Mouse (Mus musculus) inflammation-experienced regulatory T-cells, adult 16 weeks (primary cell): ENCODE results near the gene Vmn1r68. TPM values are rescaled to one million over a fixed set of nuclear protein-coding genes. Genes with fewer than 3 reads are reported as not detected.

ENCODE experiments used
- polyA plus RNA-seq: library from polyadenylated mRNA; unstranded; fragments of 100-300 nt; shearing (Covaris generic); gene quantifications from one replicate; pipeline ENCODE4 v1.2.1, GENCODE M21; 2017

The Vmn1r68 gene
- 0.05 TPM for polyA plus RNA-seq

GRCm38 (mm10) chr7:10558385-10558784 lies at the start of gene Vmn1r68:
Vmn1r68 (minus strand) TSS chr7:10558485.

GRCm38 (mm10) chr7:10494786-10495521 lies 63.3 kb downstream of the Vmn1r68 start, which contains the start of gene Zik1:
Zik1 (minus strand) TSS chr7:10495394.

Other genes with a start within 250 kb of the Vmn1r68 start
- not detected for gene Vmn1r67, start 115.2 kb downstream of the Vmn1r68 start, polyA plus RNA-seq
- 2.5 TPM for gene Zik1, start 63.1 kb downstream of the Vmn1r68 start, polyA plus RNA-seq
- gene Vmn1r69, start 55.2 kb upstream of the Vmn1r68 start, polyA plus RNA-seq: not detected
- not detected for gene Vmn1r70, start 73.0 kb upstream of the Vmn1r68 start, polyA plus RNA-seq
- gene Nlrp4b, start 129.3 kb upstream of the Vmn1r68 start, polyA plus RNA-seq: not detected
- gene Vmn1r71, start 195.9 kb upstream of the Vmn1r68 start, polyA plus RNA-seq: not detected